In the genomic region with DNA sequence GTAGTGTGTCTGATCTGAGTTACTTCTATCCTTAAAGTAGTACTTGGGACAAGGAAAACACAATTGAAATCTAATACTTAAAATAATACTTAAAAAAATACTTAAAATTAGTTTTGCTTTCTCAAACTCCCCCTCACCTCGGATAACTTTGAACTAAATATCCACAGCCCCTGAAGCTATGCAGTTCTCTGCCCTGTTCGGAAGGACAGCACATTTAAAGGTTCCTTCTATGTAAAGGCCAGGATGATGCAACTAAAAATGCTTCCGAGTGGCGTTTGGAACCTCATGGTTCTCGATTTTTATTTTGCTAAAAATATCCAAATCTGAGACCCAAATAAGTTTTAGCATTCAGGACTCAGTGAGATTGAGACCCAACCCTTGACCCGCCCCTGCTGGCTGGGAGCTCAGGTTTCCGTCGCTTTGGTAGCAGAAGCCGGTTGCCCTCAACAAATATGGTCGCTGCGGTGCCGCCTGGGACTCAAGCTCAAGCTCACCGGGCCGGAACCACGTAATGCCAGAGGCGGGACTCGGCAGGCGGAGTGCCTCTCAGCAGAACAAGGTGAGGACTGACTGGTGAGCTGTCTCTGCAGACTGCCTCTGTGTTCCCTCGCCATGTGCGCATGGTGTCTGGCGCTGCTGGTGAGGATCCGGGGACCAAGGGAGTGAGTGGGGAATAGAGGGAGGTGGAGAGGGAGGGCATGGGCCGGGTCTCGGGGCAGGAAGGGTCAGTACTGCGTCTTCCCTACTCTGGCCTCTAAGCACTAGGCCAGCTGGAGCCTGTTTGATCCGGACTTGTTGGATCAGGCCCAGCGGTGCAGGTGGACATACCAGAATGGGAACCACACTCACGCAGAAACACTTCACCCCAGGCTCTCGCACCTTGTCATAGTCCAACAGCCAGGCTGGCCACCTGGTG, we compare ENCODE assay signal across 8 mouse cellular contexts. TPM values are rescaled to one million over a fixed set of nuclear protein-coding genes. Genes with fewer than 3 reads are reported as not detected.
DNase-seq lines count a peak whose midpoint lies in the region; ATAC-seq lines count a peak whose summit lies in the region.

A gene (plus strand): TSS at position 429 of the 916 bp plus-strand sequence.

- peak within 1 kb of the TSS; percentile 74 for H3K27ac ChIP-seq in intestine, embryonic 14.5 days (ENCODE audit: low read depth)

- H3K4me3 ChIP-seq in intestine, embryonic 14.5 days (ENCODE audit: low read depth, low read length) = peak within 1 kb of the TSS; percentile 74

- intact Hi-C loops in left cerebral cortex, postnatal 14 days (cut with DNase I) = no loop called here

- H3K4me2 ChIP-seq in intestine, embryonic 14.5 days (ENCODE audit: low read length) = peak within 1 kb of the TSS; percentile 80

- H3K27me3 ChIP-seq in intestine, embryonic 14.5 days (replicated peaks; ENCODE audit: control insufficient read depth, insufficient read depth, low read length) = no peaks in the 10 kb centered on the region

- H3K9ac ChIP-seq in intestine, embryonic 14.5 days (ENCODE audit: low read length) = peak within 1 kb of the TSS; percentile 73

- no peaks in the 10 kb centered on the region for H3K9me3 ChIP-seq in intestine, embryonic 14.5 days (ENCODE audit: control insufficient read depth, low read length)

- under 1% methylated on average over 29 of the region's 29 CpGs for WGBS in intestine, embryonic 14.5 days

- peaks cover 30% of the 10 kb centered on the region for H3K36me3 ChIP-seq in intestine, embryonic 14.5 days (ENCODE audit: control insufficient read depth, insufficient read depth, low read length)

- ATAC-seq in intestine, embryonic 14.5 days (replicated peaks; ENCODE audit: low FRiP score, low TSS enrichment, low read depth) = peak; percentile 96

- H3K4me1 ChIP-seq in intestine, embryonic 14.5 days (replicated peaks; ENCODE audit: control insufficient read depth, insufficient read depth, low read length) = peaks cover 5% of the 10 kb centered on the region; the same call in 1 of the 2 replicates

- DNase-seq in adrenal gland, adult 18-20 months (ENCODE audit: low spot score in 2 of 2) = peak; percentile 90 to 93
- DNase-seq in embryo, embryonic 11 days = peak; percentile 95
- DNase-seq in gastrocnemius, postnatal 25 days = peak; percentile 93
- DNase-seq in intestine, embryonic 14.5 days (ENCODE audit: low spot score) = peak; percentile 95
- DNase-seq in left cerebral cortex, postnatal 14 days (ENCODE audit: low spot score in 2 of 2) = peak; percentile 96 to 97
- peak; percentile 93 for DNase-seq in mesoderm, embryonic 11.5 days (ENCODE audit: low read depth, low spot score)
- peak; percentile 95 to 96 for DNase-seq in right cerebral cortex, postnatal 36 days (ENCODE audit: low spot score in 2 of 2)
- DNase-seq in yolk sac, embryonic 10.5 days (ENCODE audit: low spot score) = peak; percentile 94

RNA-seq across cellular contexts. Expression of the gene that starts here (rescaled TPM):
- 10 to 100 TPM; 21.4 TPM for total RNA-seq in adrenal gland, adult 18-20 months (2021)
- 10 to 100 TPM; 10.1 to 11.7 TPM for total RNA-seq in gastrocnemius, postnatal 25 days (2021)
- polyA plus RNA-seq in intestine, embryonic 14.5 days (2014; fragmentation: Nextera tagmentation; extraction: Ambion mirVana) = 27.9 and 32.2 TPM in 2 replicates
- total RNA-seq in left cerebral cortex, postnatal 14 days (2021) = 10 to 100 TPM; 20.7 to 22.4 TPM

Comparison
In these comparisons a context has a peak if more than half of its experiments do, and no peak if none do; other contexts are left out.
1. Peak in every context shown above with its lines: DNase-seq, ATAC-seq, H3K4me3 ChIP-seq and H3K27ac ChIP-seq.